Mouse (Mus musculus): ENCODE results near the gene Fgfrl1. TPM values are rescaled to one million over a fixed set of nuclear protein-coding genes. Genes with fewer than 3 reads are reported as not detected.
"Not testable (repeated sequence)": the region's sequence is repeated elsewhere in the genome, so short reads cannot be mapped to it uniquely, and the experiment has no call there.

Gene Fgfrl1
- total RNA-seq, 2 experiments from 2014 or later, result 23.7 to 26.1 TPM

DNA sequence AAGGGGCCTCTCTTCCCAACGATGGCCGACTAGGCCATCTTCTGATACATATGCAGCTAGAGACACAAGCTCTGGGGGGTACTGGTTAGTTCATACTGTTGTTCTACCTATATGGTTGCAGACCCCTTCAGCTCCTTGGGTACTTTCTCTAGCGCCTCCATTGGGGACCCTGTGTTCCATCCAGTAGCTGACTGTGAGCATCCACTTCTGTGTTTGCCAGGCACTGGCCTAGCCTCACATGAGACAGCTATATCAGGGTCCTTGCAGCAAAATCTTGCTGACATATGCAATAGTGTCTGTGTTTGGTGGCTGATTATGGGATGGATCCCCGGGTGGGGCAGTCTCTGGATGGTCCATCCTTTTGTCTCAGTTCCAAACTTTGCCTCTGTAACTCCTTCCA lies 59.1 kb downstream of the Fgfrl1 start:
- DNase-seq, result not testable (repeated sequence)

Other genes starting within 250 kb of the Fgfrl1 start
- gene Mfsd7a, start 243.5 kb upstream of the Fgfrl1 start, total RNA-seq (2021), result 1 to 10 TPM; 1.8 to 2.9 TPM
- gene Pcgf3, start 231.2 kb upstream of the Fgfrl1 start, total RNA-seq (2021), result 10 to 100 TPM; 29.9 to 31.3 TPM
- under 1 TPM in 1 of 2 experiments, not detected in 1; 0.21 TPM for gene Cplx1, start 142.4 kb upstream of the Fgfrl1 start, total RNA-seq (2021)
- gene Gak, start 62.6 kb upstream of the Fgfrl1 start, total RNA-seq (2021), result 10 to 100 TPM; 18.2 to 21.5 TPM
- 10 to 100 TPM in 1 of 2 experiments, 1 to 10 TPM in 1; 8.5 to 11.1 TPM for gene Tmem175, start 62.6 kb upstream of the Fgfrl1 start, total RNA-seq (2021)
- 10 to 100 TPM; 18.1 to 21.4 TPM for gene Idua, start 32.1 kb upstream of the Fgfrl1 start, total RNA-seq (2021)
- gene Dgkq, start 22.7 kb upstream of the Fgfrl1 start, total RNA-seq (2021), result 1 to 10 TPM; 4.8 to 6.6 TPM
- not detected for gene Slc26a1, start 16.8 kb upstream of the Fgfrl1 start, total RNA-seq (2021)
- gene Rnf212, start 82.6 kb downstream of the Fgfrl1 start, total RNA-seq (2021), result not detected
- not detected for gene Tmed11, start 103.0 kb downstream of the Fgfrl1 start, total RNA-seq (2021)
- gene Vmn2r8, start 116.5 kb downstream of the Fgfrl1 start, total RNA-seq (2021), result not detected
- not detected for gene Vmn2r9, start 160.2 kb downstream of the Fgfrl1 start, total RNA-seq (2021)

Data from heart, adult 18-20 months (tissue).